Mouse (Mus musculus) hindbrain, postnatal 0 days (tissue): ENCODE results near the gene Gm11114. TPM values are rescaled to one million over a fixed set of nuclear protein-coding genes. Genes with fewer than 3 reads are reported as not detected.

Experiments
- ATAC-seq: fragments of 200-750 bp; cut with Nextera tagmentation; 2 replicates; pipeline ENCODE4 v1.8.0; 2017; ENCODE audit warnings: mild to moderate bottlenecking, moderate TSS enrichment, moderate library complexity
- DNase-seq: peaks from one replicate; pipeline ENCODE4 v3.0.0-alpha.2; 2015; ENCODE audit warnings: low spot score
- H3K27ac ChIP-seq: fragments of 300-500 bp; sonication (generic); 2 replicates; pipeline ENCODE4 v1.5.1; 2014; ENCODE audit warnings: mild to moderate bottlenecking
- H3K27me3 ChIP-seq: fragments of 300-500 bp; sonication (generic); 2 replicates; pipeline ENCODE4 v1.6.1; 2014; ENCODE audit warnings: low read length, mixed read lengths; ENCODE audit not compliant: insufficient read depth
- H3K36me3 ChIP-seq: fragments of 300-500 bp; sonication (generic); 2 replicates; pipeline ENCODE4 v1.6.1; 2014; ENCODE audit warnings: low read length, mixed read lengths; ENCODE audit not compliant: insufficient read depth
- H3K4me1 ChIP-seq: fragments of 300-500 bp; sonication (generic); 2 replicates; pipeline ENCODE4 v1.6.1; 2014; ENCODE audit warnings: antibody characterized with exemption, low read length, mixed read lengths; ENCODE audit not compliant: insufficient read depth
- H3K4me2 ChIP-seq: fragments of 300-500 bp; sonication (generic); 2 replicates; pipeline ENCODE4 v1.6.1; 2014; ENCODE audit warnings: low read depth, mild to moderate bottlenecking, low read length, moderate library complexity, mixed read lengths
- H3K4me3 ChIP-seq: fragments of 300-500 bp; sonication (generic); 2 replicates; pipeline ENCODE4 v1.5.1; 2014; ENCODE audit warnings: low read length
- H3K9ac ChIP-seq: fragments of 300-500 bp; sonication (generic); replicated peaks from 2 replicates; pipeline ENCODE4 v1.6.1; 2014; ENCODE audit warnings: mild to moderate bottlenecking, low read length, moderate library complexity, mixed read lengths
- H3K9me3 ChIP-seq: fragments of 300-500 bp; sonication (generic); 2 replicates; pipeline ENCODE4 v1.6.1; 2016; ENCODE audit warnings: low read length, mixed read lengths
- CTCF ChIP-seq: IDR thresholded peaks from 2 replicates; pipeline ENCODE4 v1.5.1; 2016; ENCODE audit warnings: antibody characterized with exemption, control low read depth, low read depth
- WGBS: fragments of 180-500 bp; shearing (Covaris S2); extraction: QIAGEN DNeasy Blood & Tissue Kit; methylation state at CpG from one replicate; pipeline ENCODE4 v1.1.7; 2014; 5-methylcytosine and 5-hydroxymethylcytosine counted together
- polyA plus RNA-seq: library from polyadenylated mRNA; unstranded; fragments of >200 nt; fragmentation: Nextera tagmentation; extraction: Ambion mirVana; gene quantifications from 2 replicates; pipeline ENCODE4 v1.2.1, GENCODE M21; 2015
- total RNA-seq: library from RNA; depleted of rRNA; stranded (reverse); fragments of >200 nt; gene quantifications from 2 replicates; pipeline ENCODE4 v1.2.3, GENCODE M21; 2014; rRNA removed

The Gm11114 gene
- total and polyA plus RNA-seq, 2 experiments from 2014 or later: not detected

DNA sequence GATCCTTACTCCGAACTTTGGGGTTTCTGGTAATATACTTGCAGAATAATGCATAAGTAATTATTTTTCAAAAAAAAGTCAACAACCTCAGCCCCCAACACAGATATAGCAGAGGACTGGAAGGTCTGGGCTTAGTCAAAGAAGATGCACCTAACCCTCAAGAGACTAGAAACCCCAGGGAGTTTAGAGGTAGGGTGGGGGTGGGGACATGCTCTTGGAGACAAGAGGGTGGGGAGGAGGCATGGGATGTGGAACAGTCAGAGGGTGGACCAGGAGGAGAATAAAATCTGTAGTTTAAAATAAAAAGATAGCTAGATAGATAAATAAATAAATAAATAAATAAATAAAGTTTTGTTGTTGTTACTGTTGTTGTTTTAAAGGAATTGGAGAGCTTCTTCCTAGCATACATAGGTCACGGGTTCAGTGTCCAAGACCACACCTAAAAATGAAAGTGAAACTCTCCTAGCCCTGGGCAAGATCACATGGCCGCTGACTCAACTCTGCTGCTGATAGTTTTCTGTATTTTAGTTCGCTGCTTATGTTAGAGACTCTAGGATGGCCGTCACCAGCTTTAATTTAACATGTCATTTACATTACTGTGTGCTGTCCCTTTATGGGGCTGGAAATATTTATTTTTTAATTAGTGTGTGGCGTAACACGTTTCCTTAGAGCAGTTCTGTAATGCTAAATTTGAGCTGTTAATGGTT, 44.7 kb downstream of the Gm11114 start:
- Histone ChIP-seq H3K4me2 (no peak overlapping the region), H3K4me3 (no peak overlapping the region), H3K4me1 (no peaks in the 10 kb centered on the region), H3K27me3 (no peaks in the 10 kb centered on the region), H3K9ac (no peak overlapping the region), H3K36me3 (no peaks in the 10 kb centered on the region), H3K27ac (no peak overlapping the region), H3K9me3 (no peaks in the 10 kb centered on the region)
- 86% methylated on average over 7 of the region's 7 CpGs for WGBS
- ATAC-seq: no peak
- DNase-seq: no peak
- TF ChIP-seq CTCF: no peak

Other genes starting within 250 kb of the Gm11114 start
- gene Tent5a, start 14.6 kb downstream of the Gm11114 start, total RNA-seq: 4.2 and 4.5 TPM in 2 replicates
- gene Tent5a, start 14.6 kb downstream of the Gm11114 start, polyA plus RNA-seq: 3.5 and 3.7 TPM in 2 replicates